Mouse (Mus musculus) megakaryocyte, adult 5-6 weeks (primary cell): ENCODE data around the gene Reg2. TPM values are rescaled to one million over a fixed set of nuclear protein-coding genes. Genes with fewer than 3 reads are reported as not detected.
"Not testable (repeated sequence)": the region's sequence is repeated elsewhere in the genome, so short reads cannot be mapped to it uniquely, and the experiment has no call there.

Experiments
- ATAC-seq: 2 replicates; pipeline ENCODE4 v1.8.0; 2016; ENCODE audit warnings: mild to moderate bottlenecking, inconsistent platforms; ENCODE audit not compliant: poor library complexity, severe bottlenecking
- total RNA-seq, 2 experiments: library from RNA; stranded (forward) in 1 of 2; stranded (reverse) in 1 of 2; fragments of 153-499, 151-499 nt in 1 of 2; fragments of 221-1000, 200-1000 nt in 1 of 2; gene quantifications; 2 replicates each; pipeline versions ENCODE4 v1.2.3 to v1.2.4; 2015 to 2017

Gene Reg2
- total RNA-seq (2015): not detected in 2 replicates
- total RNA-seq (2017): not detected in 2 replicates

DNA sequence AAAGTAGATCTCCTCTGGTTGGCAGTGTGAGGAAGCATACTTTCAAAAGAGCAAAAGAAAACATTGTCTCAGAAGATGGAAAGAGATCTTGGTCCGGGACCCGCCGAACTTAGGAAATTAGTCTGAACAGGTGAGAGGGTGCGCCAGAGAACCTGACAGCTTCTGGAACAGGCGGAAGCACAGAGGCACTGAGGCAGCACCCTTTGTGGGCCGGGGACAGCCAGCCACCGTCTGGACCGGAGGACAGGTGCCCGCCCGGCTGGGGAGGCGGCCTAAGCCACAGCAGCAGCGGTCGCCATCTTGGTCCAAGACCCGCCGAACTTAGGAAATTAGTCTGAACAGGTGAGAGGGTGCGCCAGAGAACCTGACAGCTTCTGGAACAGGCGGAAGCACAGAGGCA is at the start of gene Reg2:
Gene Reg2 (plus strand): TSS at position 301 of the 400 bp plus-strand sequence.
- not testable (repeated sequence) for ATAC-seq

DNA sequence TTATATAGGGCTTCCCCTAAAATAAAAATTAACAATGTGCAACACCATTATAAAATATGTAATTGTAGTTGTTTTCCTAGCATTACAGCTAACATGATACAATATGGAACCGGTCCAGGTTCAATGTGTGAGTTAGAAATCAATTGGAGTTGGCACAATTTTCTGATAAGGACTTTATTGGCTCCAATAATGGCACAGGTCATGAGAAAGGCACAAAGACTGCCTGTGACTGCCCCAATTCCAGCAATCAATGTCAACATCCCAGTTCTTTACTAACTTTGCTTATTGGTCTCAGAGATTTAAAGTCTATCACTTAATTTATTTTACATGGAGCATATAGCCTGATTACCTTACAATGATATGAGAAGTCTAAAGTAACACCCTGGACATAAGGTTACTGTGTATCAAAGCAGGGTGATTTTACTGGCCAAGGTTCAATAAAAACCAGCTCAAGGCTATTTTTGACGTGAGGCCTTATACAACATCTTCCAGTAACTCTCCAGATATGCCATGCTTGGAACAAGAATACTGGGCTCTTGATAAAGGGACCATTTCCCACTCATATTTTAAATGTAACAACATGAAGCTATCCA is 33.4 kb upstream of the Reg2 start:
- ATAC-seq: no peak

DNA sequence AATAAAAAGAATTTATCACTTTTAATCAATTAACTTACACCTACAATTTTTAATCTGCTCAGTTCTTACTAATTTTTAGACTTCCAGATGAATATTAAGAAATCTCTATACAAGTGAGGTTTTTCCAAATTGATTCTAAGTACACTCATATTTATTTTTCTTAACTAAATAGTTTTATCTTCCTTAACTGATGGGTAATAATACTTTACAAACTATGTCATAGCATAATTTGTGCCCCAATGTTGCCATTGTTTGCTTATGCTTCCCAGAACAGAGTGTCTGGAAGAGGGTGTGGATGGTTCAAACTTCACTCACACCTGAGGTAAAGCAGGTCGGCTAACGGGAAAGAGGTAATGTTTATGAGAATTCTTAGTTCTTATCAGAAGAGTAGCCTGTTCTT is 25.1 kb upstream of the Reg2 start, which contains the start of gene Reg3b:
Gene Reg3b (plus strand): TSS at position 301 of the 400 bp plus-strand sequence.
- ATAC-seq: no peak

DNA sequence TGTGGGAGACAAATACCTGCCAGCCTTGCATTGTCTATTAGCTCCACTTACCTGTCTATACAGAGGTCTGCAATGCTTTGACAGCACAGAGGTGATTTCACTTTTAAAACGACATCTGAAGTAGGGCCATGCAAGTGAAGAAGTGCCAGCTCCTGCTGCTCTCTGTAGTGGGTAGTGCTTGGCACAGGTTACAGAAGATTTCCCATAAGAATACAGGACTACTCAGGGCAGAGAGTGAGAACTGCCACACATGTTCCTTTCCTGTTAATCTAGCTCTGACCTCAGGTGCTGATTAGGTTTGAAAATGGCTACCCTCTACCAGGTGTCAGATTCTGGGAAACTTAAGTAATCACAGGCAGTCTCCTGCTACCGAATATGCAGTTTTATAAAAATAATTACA is 16.7 kb upstream of the Reg2 start, which contains the start of gene Reg3d:
Gene Reg3d (minus strand): TSS at position 101 of the 400 bp plus-strand sequence.
- ATAC-seq: no peak

DNA sequence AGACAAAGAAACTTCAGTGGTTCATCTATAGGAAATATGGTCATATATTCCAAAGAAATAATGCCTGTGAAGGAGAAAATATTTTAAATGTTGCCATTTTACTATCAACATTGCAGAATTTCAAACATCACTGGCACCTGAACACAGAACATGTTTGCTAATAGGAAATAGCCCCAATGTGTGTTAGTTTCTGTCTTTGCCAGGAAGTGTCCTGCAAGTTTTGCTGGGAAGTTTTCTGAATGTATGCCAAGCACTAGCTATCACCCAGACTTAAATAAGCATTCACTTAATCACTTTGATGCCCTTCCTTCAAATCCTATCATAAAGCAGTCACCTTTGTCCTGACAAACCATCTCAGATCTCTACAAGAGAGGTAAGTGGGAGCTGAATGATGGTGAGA is 15.0 kb upstream of the Reg2 start, which contains the start of gene Reg3a:
Gene Reg3a (plus strand): TSS at position 301 of the 400 bp plus-strand sequence.
- ATAC-seq: no peak

DNA sequence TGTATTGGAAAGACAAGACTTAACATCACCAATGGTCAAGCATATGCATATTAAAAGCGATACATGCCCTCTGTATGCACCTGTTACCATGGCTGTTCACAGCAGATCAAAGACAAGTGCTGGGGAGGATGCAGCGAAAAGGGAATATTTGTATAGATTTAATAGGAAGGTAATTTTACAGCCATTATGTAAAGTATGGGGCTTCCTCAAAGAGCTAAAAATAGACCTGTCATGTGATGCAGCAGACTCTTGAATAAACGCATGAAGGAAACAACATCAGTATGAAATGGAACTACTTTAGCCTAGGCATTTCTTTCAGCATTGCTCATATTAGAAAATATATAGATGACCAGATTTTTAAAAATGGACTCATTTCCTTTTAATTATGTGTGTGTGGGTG is 9.8 kb upstream of the Reg2 start:
- ATAC-seq: no peak

DNA sequence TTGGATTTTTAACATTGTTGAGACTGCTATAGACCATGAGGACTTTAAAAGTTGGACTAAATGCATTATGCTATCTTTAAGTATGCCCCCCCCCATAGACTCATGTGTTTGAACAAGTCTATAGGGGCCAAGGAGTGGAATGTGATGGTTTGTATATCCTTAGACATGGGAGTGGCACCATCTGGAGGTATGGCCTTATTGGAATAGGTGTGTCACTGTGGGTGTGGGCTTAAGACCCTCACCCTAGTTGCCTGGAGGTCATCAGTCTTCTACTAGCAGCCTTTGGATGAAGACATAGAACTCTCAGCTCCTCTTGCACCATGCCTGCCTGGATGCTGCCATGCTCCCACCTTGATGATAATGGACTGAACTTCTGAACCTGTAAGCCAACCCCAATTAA is 27.0 kb downstream of the Reg2 start, which contains the start of gene Reg1:
Gene Reg1 (plus strand): TSS at position 301 of the 400 bp plus-strand sequence.
- not testable (repeated sequence) for ATAC-seq

DNA sequence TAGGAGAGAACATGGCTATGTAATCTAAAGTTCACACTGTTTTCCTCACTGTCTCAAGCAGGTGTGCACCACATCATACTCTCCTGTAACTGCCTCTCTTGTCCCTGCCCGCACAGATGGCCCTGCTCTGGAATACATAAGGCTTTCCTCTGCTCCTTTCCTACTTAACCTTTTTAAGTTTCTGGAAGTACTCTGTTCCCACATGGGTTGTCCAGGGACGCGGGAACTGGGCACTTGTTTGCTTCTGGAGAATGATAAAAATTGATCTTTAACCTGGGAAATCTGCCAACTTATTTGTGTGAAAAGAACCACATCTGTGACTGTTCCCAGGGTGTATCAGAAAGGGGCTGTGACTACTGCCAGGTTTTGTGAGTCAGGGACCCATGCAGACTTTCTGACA is 30.1 kb downstream of the Reg2 start:
- ATAC-seq: no peak

DNA sequence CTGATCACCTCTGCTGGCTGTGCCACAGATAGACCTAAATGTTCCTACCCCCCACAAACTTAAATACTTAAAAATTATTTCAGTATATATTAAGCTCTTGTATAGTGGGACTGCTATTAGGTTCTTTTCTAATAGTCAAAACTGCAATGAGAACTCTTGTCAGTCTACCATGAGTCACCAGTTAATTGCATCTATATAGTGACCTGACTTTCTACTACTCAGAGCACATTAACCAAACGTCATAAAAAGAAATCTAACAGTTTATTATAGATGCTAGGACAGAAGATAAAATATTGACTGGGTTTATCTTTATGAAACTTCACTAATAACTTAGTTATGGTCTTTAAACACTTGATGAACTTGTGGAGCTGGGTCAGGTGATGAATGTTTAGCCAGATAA is 51.8 kb downstream of the Reg2 start:
- ATAC-seq: no peak

DNA sequence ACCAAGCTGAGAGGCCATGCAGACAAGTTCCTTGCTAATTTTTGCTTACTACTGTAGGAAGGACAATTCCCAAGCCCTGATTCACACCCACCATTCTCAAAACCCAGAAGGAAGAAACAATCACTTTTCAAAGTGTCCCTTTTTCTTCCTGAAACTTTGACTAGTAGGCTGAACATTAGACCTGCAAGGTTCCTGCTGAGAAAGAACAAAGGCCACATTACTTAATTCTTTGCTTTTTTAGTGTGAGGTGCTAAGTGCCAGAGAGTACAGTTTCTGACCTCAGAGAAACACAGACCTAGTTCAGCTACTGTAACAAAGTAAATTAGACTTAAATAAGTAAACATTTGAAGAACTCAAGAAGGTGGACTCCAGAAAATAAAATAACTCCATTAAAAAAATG is 53.0 kb downstream of the Reg2 start:
- no peak for ATAC-seq

DNA sequence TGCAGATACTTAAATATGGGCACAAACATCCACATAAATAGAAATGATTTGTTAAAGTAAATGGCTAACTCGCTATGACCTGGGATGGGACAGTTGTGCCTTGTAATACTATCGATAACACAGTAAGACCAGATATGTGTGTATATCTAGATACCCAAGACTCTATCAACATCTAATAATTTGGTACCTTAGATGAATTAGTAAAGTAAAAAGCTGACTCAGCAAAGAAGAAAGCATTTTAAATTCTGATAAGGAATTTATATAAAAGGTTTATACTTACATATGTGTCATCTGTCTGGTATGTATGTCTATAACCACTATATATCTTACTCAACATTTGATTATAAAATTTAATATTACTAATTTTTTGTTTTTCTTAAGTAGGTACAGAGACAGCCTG is 57.4 kb downstream of the Reg2 start:
- no peak for ATAC-seq

Other genes starting within 250 kb of the Reg2 start
- gene Reg3b, start 25.0 kb upstream of the Reg2 start, total RNA-seq (2015): not detected in 2 replicates
- not detected in 2 replicates for gene Reg3b, start 25.0 kb upstream of the Reg2 start, total RNA-seq (2017)
- not detected in 2 replicates for gene Reg3d, start 16.8 kb upstream of the Reg2 start, total RNA-seq (2015)
- not detected in 2 replicates for gene Reg3d, start 16.8 kb upstream of the Reg2 start, total RNA-seq (2017)
- gene Reg3a, start 14.9 kb upstream of the Reg2 start, total RNA-seq (2015): not detected in 2 replicates
- gene Reg3a, start 14.9 kb upstream of the Reg2 start, total RNA-seq (2017): not detected in 2 replicates
- gene Reg1, start 27.1 kb downstream of the Reg2 start, total RNA-seq (2015): not detected in 2 replicates
- gene Reg1, start 27.1 kb downstream of the Reg2 start, total RNA-seq (2017): not detected in 2 replicates
- gene Reg3g, start 73.2 kb downstream of the Reg2 start, total RNA-seq (2015): not detected in 2 replicates
- not detected in 2 replicates for gene Reg3g, start 73.2 kb downstream of the Reg2 start, total RNA-seq (2017)